Mouse (Mus musculus): Measurements from ENCODE around the gene Chac1. TPM values are rescaled to one million over a fixed set of nuclear protein-coding genes. Genes with fewer than 3 reads are reported as not detected.

The Chac1 gene
- total RNA-seq, 2 experiments from 2014 or later: 6.5 to 8.9 TPM

- Histone ChIP-seq H3K27ac (no peak overlapping the region), H3K4me3 (no peak overlapping the region)
- no peak for DNase-seq (ENCODE audit: low spot score in 2 of 2)
- TF ChIP-seq CTCF (conservative IDR thresholded peaks at IDR 0.05): no peak
These were observed 8.8 kb downstream of the Chac1 start for GRCm38 (mm10) chr2:119359721-119360291.

DNA sequence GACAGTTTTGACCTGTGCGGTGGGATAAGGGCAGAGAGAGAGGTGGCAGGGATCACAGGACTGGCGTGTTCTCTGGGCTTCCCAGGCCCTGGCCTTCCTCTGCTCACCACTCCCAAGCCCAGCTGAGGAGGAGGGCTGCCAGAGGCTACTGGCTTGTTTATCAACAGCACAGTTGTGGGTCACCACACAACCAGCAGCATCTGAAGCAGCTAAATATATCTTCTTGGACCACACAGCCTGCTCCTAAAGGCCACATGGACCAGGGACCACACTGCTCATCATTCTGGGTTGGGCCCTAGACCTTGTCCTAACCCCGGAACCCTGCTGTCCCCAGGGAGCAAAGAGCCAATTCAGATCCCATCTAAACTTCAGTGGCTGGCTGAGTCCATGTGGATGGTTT lies 13.9 kb downstream of the Chac1 start:
- Histone ChIP-seq H3K27ac (no peak overlapping the region), H3K4me3 (no peak overlapping the region)
- no peak for TF ChIP-seq CTCF (conservative IDR thresholded peaks at IDR 0.05)
- no peak for DNase-seq (ENCODE audit: low spot score in 2 of 2)

DNA sequence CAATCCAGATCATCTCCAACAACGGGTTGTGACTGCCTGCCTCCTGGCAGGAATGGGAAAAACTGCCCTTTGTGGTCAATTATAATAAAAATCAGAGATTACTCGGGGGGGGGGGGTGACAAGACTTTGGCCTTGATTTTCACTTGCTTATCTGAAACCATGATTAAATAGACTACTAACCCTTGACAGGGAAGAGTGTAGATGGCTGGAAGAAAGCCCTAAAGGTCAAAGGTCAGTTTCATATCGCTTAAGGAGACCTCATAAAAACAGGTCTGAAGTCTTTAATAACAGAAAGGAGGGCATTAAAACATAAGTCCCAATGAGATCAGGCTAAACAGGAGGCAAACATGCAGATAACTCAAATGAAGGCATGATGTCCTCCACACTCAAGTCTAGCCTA lies 16.3 kb downstream of the Chac1 start:
- no peak overlapping the region for H3K4me3 ChIP-seq
- TF ChIP-seq CTCF (conservative IDR thresholded peaks at IDR 0.05): no peak
- DNase-seq (ENCODE audit: low spot score in 2 of 2): no peak
- H3K27ac ChIP-seq: no peak overlapping the region

DNA sequence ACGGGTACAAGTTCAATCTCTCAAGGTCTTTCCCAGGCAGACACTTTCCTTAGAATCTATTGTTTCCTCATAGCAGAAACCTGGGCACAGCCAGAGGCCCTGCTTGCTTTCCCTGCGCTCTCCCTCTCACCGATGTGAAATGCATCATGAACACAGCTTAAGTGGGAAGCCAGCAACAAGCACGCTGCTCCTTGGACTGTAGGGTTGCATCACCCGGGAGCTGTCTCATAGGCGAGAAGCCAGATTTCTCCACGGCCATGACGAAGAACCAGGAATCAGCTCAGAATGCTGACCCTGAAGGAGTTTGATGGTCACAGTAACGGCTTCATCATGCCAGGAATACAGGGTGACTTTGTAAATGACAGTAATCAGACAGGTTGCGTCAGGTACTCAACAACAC lies 19.1 kb downstream of the Chac1 start:
- Histone ChIP-seq H3K27ac (no peak overlapping the region), H3K4me3 (no peak overlapping the region)
- TF ChIP-seq CTCF (conservative IDR thresholded peaks at IDR 0.05): no peak
- no peak for DNase-seq (ENCODE audit: low spot score in 2 of 2)

DNA sequence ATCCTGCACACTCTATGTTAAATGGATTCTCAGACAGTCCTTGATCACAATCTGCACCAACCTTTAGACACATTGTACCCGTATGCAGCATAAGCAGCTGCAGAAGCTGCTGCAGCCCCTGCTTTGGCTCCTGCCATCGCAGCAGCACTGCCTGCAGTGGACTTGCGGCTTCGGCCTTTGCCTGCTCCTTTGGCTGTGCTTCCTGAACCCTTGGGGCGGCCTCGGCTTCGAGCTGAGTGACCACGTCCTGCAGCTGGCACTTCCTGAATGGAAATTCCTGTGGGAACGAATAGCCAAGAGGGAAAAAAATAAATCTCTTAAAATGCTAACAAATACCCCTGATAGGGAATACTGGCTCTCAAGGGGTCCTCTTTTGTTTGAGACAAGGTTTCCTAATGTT lies 26.3 kb downstream of the Chac1 start:
- DNase-seq (ENCODE audit: low spot score in 2 of 2): no peak
- TF ChIP-seq CTCF (conservative IDR thresholded peaks at IDR 0.05): no peak
- Histone ChIP-seq H3K4me3 (no peak overlapping the region), H3K27ac (no peak overlapping the region)

- H3K27ac ChIP-seq: no peak overlapping the region
- no peak for TF ChIP-seq CTCF (conservative IDR thresholded peaks at IDR 0.05)
- DNase-seq (ENCODE audit: low spot score in 2 of 2): no peak
- H3K4me3 ChIP-seq: no peak overlapping the region
These were observed 26.8 kb downstream of the Chac1 start for GRCm38 (mm10) chr2:119377826-119378225.

GRCm38 (mm10) chr2:119379455-119379854 lies 28.4 kb downstream of the Chac1 start:
- no peak for DNase-seq (ENCODE audit: low spot score in 2 of 2)
- no peak for TF ChIP-seq CTCF (conservative IDR thresholded peaks at IDR 0.05)
- Histone ChIP-seq H3K4me3 (no peak overlapping the region), H3K27ac (no peak overlapping the region)

DNA sequence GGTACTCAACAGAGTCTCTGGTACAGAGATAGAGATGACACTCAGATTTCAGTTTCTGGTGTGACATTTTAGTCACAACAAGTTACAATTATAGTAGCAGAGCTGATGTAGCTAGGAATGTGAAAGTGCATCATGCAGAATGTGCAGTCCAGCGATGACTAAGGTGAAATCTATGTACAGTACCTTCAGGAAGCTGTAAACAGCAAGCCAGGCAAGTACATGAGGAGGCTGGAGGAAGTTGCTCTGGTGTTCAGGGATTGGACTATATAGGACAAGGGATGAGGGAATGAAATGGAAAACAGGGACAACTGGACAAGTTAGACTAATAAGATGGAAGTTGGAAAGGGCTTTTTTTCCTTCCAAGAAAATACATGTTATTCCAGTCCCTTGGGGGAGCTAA lies 37.2 kb downstream of the Chac1 start:
- DNase-seq (ENCODE audit: low spot score in 2 of 2): no peak
- Histone ChIP-seq H3K27ac (no peak overlapping the region), H3K4me3 (no peak overlapping the region)
- TF ChIP-seq CTCF (conservative IDR thresholded peaks at IDR 0.05): no peak

- TF ChIP-seq CTCF (conservative IDR thresholded peaks at IDR 0.05): no peak
- DNase-seq (ENCODE audit: low spot score in 2 of 2): no peak
- no peak overlapping the region for H3K27ac ChIP-seq
- H3K4me3 ChIP-seq: no peak overlapping the region
These were observed 39.0 kb downstream of the Chac1 start for GRCm38 (mm10) chr2:119389992-119390391.

- DNase-seq (ENCODE audit: low spot score in 2 of 2): no peak
- H3K4me3 ChIP-seq: no peak overlapping the region
- H3K27ac ChIP-seq: no peak overlapping the region
- peak; percentile 36 for TF ChIP-seq CTCF (conservative IDR thresholded peaks at IDR 0.05)
These were observed 47.2 kb downstream of the Chac1 start for GRCm38 (mm10) chr2:119398252-119398651.

DNA sequence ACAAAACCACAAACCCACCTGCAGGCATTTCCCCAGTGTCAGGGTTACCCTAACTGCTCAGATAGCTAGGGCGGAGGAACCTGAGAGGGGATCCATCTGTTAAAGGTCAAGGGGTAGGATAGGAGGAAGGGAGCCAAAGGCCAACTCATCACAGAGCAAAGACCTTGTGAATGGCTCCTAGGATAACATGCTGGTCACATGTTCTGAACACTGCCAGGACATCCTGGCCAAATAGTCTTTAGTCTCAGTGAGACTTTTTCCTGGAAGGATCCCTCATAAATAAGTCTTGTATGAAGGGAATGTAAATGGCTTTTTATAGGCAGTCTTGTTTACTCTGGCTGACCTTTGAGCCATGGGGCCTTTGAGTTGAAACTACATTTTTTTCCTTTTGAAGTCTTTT lies 47.6 kb downstream of the Chac1 start:
- DNase-seq (ENCODE audit: low spot score in 2 of 2): no peak
- H3K4me3 ChIP-seq: no peak overlapping the region
- no peak overlapping the region; the same call in 1 of the 2 replicates for H3K27ac ChIP-seq
- TF ChIP-seq CTCF (conservative IDR thresholded peaks at IDR 0.05): no peak

DNA sequence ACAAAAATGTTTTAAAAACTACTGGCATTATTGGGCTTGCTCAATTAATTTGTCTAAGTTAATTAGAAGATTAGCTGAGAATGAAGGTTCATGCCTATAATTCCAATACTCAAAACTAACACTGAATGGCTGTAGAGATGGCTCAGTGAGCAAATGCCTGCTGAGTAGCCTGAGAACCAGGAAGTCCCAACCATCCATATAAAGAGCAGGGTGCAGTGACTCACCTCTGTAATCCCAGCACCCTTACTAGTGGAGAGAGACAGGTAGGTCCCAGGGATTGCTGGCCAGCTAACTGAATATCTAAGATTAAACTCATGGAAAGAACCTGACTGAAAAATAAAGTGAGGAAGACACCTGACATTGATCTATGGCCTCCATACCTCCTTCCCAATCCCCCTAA lies 48.3 kb downstream of the Chac1 start:
- no peak for DNase-seq (ENCODE audit: low spot score in 2 of 2)
- no peak for TF ChIP-seq CTCF (conservative IDR thresholded peaks at IDR 0.05)
- Histone ChIP-seq H3K4me3 (no peak overlapping the region), H3K27ac (no peak overlapping the region; the same call in 1 of the 2 replicates)

Other genes with a start within 250 kb of the Chac1 start
- gene Rad51, start 238.4 kb upstream of the Chac1 start, total RNA-seq (2021): 1 to 10 TPM in 1 of 2 experiments, under 1 TPM in 1; 0.61 to 1.6 TPM
- gene Rmdn3, start 194.2 kb upstream of the Chac1 start, total RNA-seq (2021): 10 to 100 TPM; 55.7 to 55.8 TPM
- gene Gchfr, start 183.5 kb upstream of the Chac1 start, total RNA-seq (2021): not detected
- gene Gm14137, start 176.7 kb upstream of the Chac1 start, total RNA-seq (2021): not detected
- 10 to 100 TPM; 34.1 to 36.2 TPM for gene Zfyve19, start 142.6 kb upstream of the Chac1 start, total RNA-seq (2021)
- gene Dnajc17, start 142.4 kb upstream of the Chac1 start, total RNA-seq (2021): 10 to 100 TPM; 16.5 to 17.6 TPM
- gene Ppp1r14d, start 121.3 kb upstream of the Chac1 start, total RNA-seq (2021): not detected
- 1 to 10 TPM; 2.1 to 2.5 TPM for gene Spint1, start 113.9 kb upstream of the Chac1 start, total RNA-seq (2021)
- 1 to 10 TPM; 5.9 to 7.1 TPM for gene Rhov, start 80.0 kb upstream of the Chac1 start, total RNA-seq (2021)
- 10 to 100 TPM; 39.9 to 43.2 TPM for gene Vps18, start 62.5 kb upstream of the Chac1 start, total RNA-seq (2021)
- 1 to 10 TPM; 2.4 to 2.9 TPM for gene Dll4, start 25.4 kb upstream of the Chac1 start, total RNA-seq (2021)
- 10 to 100 TPM; 21.0 to 21.6 TPM for gene Ino80, start 126.5 kb downstream of the Chac1 start, total RNA-seq (2021)
- 1 to 10 TPM in 1 of 2 experiments, under 1 TPM in 1; 0.49 to 1.3 TPM for gene Exd1, start 196.4 kb downstream of the Chac1 start, total RNA-seq (2021)
- gene Chp1, start 196.5 kb downstream of the Chac1 start, total RNA-seq (2021): 100 to 1,000 TPM; 155 to 157 TPM

Data from layer of hippocampus, adult 2 months (tissue).